Mouse (Mus musculus) G1E (cell line): Measurements from ENCODE around the gene Clic1.

Source experiments
- CTCF ChIP-seq: IDR thresholded peaks from 2 replicates; pipeline ENCODE4 v1.5.1; 2012; ENCODE audit warnings: low read depth, low read length, inconsistent platforms, mixed read lengths
- GATA1 ChIP-seq: IDR thresholded peaks from 2 replicates; pipeline ENCODE4 v1.6.1; 2012; ENCODE audit warnings: borderline replicate concordance, low read length, inconsistent platforms, mixed read lengths
- GATA2 ChIP-seq: IDR thresholded peaks from 2 replicates; pipeline ENCODE4 v1.6.1; 2012; ENCODE audit warnings: low read depth, low read length, inconsistent platforms, borderline replicate concordance
- POLR2AphosphoS5 ChIP-seq: IDR thresholded peaks from 2 replicates; pipeline ENCODE4 v1.6.1; 2012; ENCODE audit warnings: low read depth, low read length, inconsistent platforms; ENCODE audit not compliant: insufficient replicate concordance
- TAL1 ChIP-seq: conservative IDR thresholded peaks from 2 replicates; pipeline ENCODE4 v1.6.1; 2012; ENCODE audit warnings: low read depth, low read length, inconsistent platforms, mixed read lengths

GRCm38 (mm10) chr17:35057090-35057489 lies 7.3 kb downstream of the Clic1 start:
- no peak for TF ChIP-seq CTCF
- TF ChIP-seq GATA2, result no peak
- TF ChIP-seq GATA1, result no peak
- no peak for TF ChIP-seq POLR2AphosphoS5
- TF ChIP-seq TAL1, result no peak
